Mouse (Mus musculus) brain, embryonic 18.5 days (tissue): ENCODE measurements around the gene Kif13a.

Experiments used
- DNase-seq: peaks from one replicate; pipeline ENCODE4 v3.0.0-alpha.2; 2012; ENCODE audit warnings: low read depth, low spot score

Kif13a gene

DNA sequence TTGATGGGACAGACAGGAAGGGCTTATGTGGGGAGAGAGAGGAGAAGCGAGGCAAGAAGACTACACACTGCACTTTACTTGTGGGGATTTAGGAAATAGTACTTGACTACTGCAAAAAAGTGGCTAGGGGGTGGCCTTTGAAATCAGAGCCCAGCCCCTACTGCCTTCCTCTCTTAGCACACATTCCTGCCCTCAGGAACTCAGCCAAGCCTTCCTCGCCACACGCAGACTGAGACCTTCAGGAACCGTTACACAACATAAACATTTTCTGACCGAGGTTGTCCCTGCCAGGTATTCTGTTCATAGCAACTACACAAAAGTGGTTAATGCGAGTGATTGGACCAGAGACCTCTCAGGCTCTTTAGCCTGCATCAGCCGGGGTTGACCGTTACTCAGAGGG lies 8.1 kb downstream of the Kif13a start:
- no peak for DNase-seq

DNA sequence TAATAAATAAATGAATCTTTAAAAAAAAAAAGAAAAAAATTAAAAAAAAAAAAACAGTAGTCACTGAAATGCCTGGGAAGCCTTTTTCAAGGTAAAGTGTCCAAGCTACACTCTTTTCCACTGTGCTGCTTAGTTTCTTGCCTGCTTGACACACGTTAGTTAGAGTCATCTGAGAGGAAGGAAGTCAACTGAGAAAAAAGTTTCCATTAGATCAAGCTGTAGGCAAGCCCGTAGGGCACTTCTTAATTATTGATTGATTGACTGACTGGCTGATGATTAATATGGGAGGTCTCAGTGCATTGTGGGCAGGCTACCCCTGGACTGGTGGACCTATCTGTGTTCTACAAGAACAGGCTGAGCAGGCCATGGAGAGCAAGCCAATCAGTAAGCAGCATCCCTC lies 9.9 kb downstream of the Kif13a start:
- no peak for DNase-seq

DNA sequence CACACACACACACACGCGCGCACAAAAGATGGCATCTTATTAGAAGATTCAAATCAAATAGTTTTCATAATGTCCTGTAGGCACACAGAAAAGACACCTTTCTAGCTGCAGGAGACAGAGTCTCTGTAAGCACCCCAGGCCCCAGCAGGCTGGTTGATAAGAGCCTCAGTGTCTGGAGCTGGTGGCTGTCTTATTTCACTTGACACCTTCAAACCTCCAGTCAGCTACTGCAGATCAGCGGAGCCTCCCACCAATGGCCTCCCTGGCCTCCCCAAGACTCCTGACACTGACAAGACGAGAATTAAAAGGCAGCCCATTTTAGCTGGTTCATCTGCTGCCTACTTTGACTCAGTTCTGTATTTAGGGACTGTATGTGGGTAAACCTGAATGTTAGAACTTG lies 11.2 kb downstream of the Kif13a start:
- DNase-seq = no peak

DNA sequence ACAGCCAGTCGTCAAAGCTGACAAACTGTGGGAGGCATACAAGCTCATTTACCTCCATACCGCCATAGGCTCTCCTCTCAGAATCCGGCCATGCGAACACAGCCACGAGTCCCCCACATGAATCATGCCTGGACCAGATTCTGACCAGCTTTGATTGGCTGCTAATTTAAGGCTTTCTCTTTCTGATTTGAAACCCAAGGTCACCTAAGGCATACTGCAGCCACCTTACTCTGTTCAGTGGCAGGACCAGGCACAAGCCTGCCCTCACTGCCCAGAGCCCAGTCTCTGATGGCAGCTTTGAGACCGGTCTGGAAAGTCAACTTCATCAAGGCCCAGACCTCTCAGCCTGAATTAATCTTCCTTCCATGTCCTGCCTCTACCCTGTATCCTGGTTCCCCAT lies 17.7 kb downstream of the Kif13a start:
- no peak for DNase-seq

DNA sequence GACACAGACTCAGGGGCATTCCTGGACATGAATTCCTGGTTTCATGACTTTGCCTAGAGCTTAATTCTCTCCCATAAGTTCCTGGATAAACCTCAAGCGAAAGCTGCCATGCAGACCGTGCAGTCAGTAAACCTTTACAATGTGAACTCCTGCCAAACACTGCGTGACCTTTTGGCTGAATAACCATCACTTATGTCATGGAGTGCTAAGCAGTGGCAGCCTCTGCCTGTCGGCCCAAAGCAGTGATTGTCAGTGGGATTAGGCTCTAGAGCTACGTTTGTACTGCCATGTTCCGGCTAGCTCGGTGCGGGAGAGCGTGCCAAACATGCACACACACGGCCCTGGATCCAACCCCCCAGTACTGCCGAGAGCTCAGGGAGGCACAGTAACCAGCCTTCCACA lies 18.6 kb downstream of the Kif13a start:
- DNase-seq = no peak

DNA sequence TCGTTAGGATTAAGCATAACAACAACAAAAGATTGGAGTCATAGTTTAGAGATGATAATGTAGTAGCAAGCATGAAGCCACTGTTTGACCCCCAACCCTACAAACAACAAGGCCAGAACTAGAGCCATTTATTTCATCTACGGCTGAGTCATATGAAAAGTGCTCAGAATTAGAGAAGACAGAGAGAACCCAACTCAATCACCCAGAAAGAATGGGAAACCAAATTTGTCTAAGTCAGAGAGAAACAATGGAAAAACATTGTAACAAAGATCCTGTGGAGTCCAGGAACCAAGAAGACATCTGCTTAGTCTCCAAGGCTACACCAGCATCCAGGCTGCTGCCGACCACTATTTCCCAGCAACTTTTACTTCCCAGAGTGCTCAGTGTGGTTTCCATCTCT lies 19.7 kb downstream of the Kif13a start:
- no peak for DNase-seq

DNA sequence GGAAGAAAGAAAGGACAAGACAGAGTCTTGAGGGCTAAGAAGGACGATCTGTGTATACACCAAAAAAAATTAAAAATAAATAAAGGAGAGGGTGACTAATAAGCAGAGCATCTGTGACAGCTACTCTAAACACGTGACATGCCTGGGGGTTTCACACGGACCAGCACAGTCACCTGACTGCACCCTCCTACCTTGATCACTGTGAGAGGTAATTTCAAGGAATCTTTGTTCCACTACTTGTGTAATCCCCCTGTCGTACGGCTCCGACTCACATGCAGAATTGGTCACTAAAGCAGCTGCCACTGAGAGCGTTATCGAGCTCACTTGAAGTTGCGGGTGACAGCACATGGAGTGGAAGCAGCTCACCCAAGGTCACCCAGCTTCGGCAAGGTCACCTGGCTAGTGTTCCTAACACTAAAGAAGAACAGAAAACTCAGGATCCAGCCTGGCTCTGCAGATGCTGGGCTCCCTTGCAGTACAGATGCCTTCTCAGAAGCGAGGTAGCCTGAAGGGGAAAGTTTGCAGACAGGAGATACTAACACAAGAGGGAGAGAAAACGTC lies 20.6 kb downstream of the Kif13a start:
- no peak for DNase-seq

DNA sequence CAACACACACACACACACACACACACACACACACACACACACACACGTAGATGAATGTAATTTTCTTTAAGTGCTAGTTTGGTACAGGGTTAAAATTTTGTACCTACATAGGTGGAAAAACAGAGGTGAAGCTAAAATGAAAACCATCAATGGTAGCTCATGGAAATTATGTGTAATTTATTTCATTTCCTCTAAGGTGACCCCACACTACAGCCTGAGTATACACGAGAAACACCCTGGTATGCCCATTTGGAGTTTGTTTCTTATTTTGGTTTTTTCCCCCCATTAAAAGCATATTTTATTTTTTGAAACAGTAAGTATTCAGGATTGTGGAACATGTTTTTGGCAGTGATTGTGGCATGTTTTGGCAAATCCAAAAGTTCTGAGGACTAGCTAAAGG lies 21.3 kb downstream of the Kif13a start:
- no peak for DNase-seq

DNA sequence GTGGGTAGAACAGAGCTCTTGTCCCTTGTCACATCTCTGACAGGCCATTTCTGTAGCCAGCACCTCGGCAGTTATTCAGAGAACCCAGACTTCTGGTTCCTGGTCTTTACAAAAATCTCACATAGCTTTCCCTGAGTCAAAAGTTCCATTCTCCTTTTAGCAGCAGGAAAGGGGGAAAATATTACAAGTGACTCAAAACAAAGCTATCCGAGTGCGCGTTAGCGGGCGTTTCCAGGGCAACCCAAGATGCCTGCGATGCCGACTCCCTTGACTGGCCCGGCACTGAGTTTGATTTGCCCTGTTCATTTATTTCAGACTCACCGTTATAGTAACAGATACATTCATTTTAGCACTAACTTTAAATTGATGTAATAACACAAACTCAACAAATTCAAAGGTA lies 21.8 kb downstream of the Kif13a start:
- no peak for DNase-seq

DNA sequence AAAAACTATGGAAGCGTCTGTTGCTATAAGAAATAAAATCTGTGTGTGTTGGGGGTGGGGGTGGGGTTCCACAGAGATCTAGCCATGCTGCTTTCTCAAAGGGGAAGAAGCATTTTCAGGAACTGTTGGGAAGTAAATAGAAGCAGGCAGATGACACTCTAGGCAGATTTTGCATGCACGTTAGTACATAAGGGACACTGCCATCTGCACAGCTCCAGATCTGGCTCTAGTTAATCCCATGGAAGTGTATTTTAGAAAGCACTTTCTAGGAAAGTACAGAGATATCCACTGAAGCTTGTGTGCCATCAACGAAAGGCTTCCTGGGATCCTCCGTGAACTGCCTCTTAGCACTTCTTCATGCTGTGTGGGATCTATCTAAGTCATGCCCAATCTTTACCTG lies 22.6 kb downstream of the Kif13a start:
- no peak for DNase-seq

DNA sequence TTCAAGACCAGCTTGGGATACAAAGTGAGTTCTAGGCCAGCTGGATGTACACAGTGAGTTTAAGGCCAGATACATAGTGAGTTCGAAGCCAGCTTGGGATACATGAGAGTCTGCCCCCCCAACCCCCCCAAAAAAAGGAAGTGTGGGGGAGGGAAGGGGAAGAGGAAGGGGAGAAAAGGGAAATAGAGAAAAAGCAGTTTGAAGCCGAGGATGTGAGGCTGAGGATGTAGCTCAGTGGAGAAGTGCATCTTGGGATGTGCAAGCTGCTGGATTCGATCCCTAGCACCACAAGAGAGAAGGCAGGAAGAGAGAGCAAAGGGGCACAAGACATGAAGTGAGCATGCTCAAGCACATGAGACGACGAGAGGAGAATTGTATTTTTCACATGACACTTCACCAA lies 23.7 kb downstream of the Kif13a start:
- no peak for DNase-seq

DNA sequence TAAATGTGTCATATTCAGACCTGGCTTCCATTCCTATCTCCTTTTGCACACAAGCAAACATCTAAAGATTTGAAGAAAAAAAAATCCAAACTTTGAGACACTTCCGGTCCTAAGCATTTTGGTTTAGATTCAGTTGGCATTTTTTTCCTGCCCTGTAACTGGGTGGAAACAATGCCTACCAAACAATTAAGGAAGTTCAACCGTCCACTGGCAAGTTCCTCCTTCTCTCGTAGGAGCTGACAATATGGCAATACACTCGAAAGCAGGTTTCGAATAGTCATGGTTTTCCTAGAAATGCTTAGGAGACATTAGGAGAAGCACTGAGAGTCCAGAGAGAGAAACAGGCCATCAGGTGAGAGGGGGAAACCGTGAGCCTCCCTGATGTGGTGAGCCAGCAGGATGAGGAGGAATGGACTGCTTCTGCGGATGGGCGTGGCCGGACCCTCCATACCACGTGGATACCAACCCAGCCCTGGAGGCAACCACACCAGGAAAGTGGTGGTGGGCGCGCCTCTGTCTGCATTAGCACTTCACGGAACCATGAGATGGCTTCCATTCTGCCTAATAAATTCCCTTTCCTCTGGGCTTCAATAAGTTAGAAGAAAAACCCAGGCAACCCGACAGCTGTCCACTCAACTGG lies 24.6 kb downstream of the Kif13a start:
- no peak for DNase-seq

DNA sequence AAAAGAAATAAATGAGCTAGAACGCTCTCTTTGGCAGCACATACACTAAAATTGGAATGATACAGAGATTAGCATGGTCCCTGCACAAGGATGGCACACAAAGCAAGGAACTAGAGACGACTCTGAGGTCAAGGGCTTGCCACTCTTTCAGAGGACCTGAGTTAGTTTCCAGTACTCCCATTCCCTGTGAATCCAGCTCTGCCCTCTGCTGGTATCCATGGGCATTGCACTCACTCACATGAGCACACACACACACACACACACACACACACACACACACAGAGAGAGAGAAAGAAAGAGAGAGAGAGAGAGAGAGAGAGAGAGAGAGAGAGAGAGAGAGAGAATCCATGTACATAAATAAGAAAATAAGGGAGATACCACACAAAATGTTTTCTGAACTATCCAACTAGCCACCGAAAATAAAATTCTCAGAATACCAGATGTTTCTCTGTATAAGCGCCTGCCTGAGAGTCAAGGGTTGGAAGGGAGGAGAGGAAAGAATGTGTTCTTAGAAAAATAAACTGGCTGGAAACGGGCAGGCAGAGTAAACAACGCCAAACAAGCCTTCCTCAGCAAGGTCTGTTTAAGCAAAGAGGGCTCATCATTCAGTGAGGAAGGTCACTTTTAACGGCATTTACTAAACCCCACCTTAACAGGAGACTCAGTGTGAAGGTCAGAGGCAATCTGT lies 27.0 kb downstream of the Kif13a start:
- no peak for DNase-seq

DNA sequence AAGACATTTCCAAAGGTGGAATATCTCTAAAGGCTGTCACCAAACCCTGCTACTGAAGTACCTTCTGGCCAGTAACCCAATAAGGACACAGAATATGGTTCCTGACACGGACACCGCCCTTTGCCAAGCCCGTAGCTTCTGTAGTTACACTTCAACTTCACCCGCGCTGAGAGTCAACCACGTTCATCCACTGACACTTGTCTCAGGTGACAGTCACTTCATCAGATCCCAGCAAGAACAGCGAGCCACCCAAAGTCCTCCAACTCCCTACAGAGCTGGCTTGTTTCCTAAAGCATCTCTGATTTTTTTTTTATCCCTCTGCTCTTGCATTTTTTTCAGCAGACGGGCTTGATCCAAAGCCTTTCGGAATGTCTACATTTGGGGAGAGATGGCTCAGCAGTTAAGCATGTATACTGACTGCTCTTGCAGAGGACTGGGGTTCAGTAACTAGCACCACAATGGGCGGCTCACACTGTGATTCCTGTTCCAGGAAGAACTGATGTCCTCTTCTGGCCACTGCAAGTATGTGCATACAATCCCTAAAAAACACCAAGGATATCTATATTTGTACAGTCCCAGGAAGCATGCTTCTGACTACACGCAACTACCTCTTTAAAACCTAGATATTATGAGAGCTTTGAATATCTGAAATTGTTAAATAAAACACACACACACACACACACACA lies 28.7 kb downstream of the Kif13a start:
- no peak for DNase-seq

DNA sequence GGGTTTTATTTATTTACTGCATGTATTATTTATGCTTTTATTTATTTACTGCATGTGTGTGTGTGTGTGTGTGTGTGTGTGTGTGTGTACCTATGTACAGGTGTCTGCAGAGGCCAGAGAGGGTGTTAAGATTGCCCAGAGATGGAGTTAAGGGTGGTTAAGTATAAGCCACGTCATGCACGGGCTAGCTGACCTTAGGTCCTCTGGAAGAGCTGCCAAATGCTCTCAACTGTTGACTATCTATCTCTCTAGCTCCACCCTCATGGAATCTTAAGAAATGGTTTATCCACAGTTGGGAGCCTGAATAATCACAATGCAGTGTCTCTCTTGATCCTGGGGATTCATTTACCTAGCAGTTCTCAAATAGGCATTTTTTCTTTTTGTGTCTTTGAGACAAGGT lies 30.8 kb downstream of the Kif13a start:
- DNase-seq = no peak

DNA sequence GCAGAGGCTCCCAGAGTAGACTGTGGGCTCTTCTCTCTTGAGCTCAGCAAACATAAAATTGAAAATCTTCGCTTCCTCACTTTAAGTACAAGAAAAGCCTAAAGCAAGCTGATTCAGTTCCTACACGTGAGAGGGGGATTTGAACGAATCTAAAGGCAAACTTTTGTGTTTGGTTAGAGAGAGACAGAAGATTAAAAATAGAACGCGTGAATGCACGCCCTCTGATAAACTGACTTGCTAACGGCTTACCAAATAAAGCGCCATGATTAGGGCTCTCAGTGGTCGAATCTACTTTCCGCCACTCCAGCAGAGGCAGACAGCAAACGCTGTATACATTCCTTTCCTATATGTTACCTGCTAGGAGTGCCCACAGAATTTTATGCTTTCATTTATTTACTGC lies 31.3 kb downstream of the Kif13a start:
- no peak for DNase-seq

DNA sequence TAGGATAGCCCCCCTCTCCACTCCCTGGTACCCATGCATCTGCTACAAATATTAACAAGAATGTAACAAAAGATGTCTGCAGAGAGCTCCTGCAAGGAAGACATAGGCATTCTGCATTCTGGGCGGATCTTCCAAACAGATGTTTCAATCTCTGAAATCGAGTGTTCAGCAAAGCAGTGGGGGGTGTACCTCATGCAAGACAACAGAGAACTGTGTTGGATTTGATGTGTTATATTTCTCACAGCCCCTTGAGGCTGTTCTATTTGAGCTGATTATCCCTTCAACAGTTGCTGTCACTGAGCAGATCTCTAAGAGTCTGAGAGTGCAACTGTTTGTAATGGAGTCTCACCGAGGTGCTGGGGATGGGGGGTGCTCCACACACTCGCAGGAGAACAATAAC lies 37.3 kb downstream of the Kif13a start:
- DNase-seq = no peak

DNA sequence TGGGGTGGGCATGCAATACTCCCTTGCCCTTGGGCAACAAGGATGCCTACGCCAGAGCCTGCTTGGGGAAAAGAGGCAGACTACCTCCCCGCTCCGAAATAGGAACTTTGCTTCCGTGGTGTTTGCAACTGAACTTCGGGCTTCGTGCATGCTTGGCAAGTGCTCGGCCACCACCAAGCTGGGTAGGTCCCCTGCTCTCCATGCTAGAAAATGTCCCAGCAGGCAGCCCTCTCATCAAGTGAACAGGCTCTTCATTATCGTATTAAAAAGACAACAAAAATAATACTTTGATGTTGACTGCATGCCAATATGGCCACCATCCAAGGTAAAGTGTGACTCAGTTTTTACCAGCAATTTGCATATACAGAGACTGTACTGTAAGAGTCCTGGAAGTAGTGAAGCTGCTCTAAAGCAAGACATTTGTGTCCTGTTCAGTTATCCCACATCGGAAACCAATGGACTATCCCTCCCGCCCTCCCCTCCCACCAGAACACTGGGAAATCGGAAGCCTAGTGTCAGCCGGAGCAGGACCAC lies 41.5 kb downstream of the Kif13a start:
- no peak for DNase-seq

DNA sequence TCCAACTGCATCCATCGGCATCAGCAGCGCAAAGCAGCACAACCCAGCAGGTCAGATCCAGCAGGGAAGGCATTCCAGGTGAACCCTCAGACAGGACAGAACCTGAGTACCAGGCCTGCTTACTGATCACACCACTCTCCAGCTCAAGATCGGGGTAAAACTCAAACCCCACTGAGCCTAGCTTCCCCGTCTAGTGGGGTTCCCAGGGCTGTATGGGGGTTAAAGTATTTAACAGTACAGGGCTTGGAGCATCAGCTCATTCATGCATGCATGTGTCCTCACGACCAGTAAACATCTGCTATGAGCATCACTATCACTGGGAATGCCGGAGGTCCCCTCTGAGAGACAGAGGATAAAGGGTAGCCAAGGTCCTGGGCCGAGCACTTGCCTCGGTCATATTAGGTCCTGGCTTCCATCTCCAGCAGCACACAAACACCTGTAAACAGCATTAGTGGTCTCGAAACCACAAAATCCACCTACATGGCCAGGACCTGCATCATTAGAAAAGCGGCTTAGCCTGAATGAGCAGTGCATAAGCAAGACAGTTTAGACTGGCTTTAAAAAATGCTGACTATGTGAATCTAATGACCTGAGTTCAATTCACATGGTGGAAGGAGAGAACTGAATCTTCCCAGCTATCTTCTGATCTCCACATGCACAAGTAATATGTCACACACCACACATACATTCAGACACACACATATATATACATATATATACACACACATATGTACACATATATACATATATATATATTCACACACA lies 43.0 kb downstream of the Kif13a start:
- no peak for DNase-seq

DNA sequence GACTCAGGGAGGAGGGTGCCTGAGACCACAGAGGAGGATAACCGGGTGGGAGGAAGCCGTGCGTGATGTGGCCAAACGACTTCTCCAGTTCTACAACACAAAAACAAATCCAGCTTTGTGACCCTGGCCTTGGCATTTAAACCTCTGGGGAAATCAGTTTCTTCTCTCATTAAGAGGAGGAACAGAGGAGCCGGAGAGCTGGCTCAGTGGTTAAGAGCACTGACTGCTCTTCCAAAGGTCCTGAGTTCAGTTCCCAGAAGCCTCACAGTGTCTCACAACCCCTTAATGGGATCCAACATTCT lies 44.0 kb downstream of the Kif13a start:
- DNase-seq = no peak

DNA sequence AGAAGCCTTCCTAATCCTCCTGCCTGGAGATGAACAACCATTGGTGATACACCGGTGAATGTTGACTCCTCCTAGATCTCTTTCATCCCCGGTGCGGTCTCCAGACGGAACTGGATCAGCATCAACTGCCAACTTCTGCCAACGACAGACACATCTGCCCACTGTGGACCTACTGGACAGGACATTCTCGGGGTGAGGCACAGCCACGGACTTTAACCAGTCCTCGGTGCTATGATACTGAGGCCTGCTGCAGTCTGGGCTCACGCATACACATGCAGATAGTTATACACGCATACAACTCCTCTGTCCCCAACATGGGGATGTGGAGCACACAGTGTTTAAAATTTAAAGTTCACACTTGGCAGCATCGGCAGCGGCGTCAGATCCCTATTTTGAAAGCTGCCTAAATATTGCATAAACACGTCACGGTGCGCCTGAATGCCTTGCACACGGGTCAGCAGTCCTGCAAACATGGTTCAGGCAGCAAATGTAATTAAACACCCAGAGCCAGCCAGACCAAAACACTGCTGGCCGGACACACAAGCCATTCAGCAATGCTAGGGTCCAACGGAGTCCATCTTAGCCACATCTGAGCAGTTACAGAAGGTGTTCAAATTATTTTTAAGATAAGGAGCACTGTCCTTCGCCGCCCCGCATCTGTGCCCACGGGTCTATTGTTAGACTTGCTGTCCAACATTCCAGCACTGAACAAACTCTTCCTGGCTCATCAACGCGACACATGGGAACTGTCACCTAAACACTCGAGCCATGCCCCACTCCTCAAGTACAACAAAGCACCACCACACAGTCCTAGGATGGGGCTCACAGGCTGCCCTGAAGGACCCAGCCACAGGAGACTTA lies 44.5 kb downstream of the Kif13a start:
- DNase-seq = no peak
